Mouse (Mus musculus) C2C12 (cell line): Measurements from ENCODE around the gene Rad51b.

Experiments
- CEBPB ChIP-seq: IDR thresholded peaks from one replicate; pipeline ENCODE4 v1.6.1; 2011; ENCODE audit warnings: low read depth, mild to moderate bottlenecking, control low read depth, moderate library complexity
- CTCF ChIP-seq: IDR thresholded peaks from one replicate; pipeline ENCODE4 v1.5.1; 2011; ENCODE audit not compliant: control insufficient read depth, insufficient read depth, insufficient read length

DNA sequence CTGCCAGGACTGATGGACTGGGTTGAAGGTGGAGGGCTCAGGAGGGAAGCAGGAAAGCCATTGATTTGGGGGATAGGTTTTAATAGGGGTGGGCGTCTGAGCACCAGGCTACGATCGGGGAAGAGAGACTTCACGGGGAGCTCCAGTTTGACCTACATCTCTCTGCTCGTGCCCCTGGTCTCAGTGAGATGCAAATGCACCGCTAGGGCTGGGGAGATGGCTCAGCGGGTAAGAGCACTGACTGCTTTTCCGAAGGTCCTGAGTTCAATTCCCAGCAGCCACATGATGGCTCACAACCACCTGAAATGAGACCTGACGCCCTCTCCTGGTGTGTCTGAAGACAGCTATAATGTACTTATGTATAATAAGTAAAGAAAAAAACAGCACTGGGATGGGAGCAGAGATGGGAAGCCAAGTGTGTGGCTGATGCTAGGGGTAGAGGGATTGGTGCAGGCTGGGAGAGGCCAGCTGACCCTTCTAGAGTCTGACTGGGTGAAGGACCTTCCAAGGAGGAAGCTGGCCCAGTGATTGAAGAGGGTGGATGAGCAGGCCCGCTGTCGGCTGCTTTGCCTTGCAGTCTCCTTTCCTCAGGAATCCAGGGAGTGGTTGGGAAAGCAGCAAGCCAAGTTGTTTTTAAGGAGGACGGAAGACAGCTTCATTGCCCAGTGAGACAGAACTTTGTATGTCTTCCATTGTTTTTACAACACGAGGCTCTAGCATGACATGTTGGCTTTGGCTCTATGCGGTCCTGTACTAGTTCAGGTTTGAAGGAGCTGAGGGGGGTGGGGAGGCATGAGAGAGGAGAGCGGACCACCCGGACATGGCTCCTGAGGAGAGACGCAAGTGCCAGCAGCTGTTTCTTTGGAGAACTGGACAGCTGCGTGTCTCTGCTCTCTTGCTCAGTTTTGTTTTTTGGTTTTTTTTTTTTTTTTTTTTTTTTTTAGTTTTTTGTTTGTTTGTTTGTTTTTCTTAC is 511.6 kb downstream of the Rad51b start:
- TF ChIP-seq CTCF (no peak), CEBPB (no peak)
